Mouse (Mus musculus) lung, postnatal 0 days (tissue): ENCODE measurements at regions not wholly inside any gene's neighbourhood (a gene's known extent, or its start where the extent isn't known, plus 50 kb on each side); places are given as distances from the start of the nearest gene placed in this dataset.
A peak's percentile ranks its signal among the peaks of the same experiment; 100 is the strongest.

Experiments
- CTCF ChIP-seq: IDR thresholded peaks from 2 replicates; pipeline ENCODE4 v1.5.1; 2016; ENCODE audit warnings: antibody characterized with exemption, mild to moderate bottlenecking
- EP300 ChIP-seq: IDR thresholded peaks from 2 replicates; pipeline ENCODE4 v1.6.1; 2016; ENCODE audit warnings: antibody characterized with exemption, mild to moderate bottlenecking, control low read depth

GRCm38 (mm10) chr4:135039234-135039633 is 81.2 kb upstream of the Runx3 start:
- TF ChIP-seq CTCF: peak; percentile 30; the same call in 1 of the 2 replicates
- no peak for TF ChIP-seq EP300
